Mouse (Mus musculus): ENCODE measurements around the gene Sept6.

Gene Sept6

DNA sequence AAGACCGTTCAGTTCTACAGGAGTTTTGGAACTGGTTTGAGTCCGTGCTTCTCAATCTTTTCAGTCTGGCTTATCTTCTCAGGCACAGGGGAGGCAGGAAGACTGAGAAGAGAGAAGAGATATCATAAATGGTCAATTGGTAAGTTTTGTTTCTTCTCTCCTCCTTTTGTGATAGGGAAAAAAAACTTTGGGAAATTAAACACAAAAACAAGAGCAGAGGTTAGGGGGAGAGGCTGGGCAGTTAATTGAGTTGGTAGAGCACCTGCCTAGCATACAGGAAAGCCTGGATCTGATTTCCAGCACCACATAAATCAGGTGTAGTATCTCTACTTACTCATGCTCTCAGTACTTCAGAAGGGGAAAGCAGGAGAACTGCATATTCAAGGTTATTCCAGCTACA lies at the start of gene Sept6:
Sept6 (minus strand) TSS at position 101 of the 400 bp plus-strand sequence.
- no peak for DNase-seq (ENCODE audit: low spot score in 2 of 2)

DNA sequence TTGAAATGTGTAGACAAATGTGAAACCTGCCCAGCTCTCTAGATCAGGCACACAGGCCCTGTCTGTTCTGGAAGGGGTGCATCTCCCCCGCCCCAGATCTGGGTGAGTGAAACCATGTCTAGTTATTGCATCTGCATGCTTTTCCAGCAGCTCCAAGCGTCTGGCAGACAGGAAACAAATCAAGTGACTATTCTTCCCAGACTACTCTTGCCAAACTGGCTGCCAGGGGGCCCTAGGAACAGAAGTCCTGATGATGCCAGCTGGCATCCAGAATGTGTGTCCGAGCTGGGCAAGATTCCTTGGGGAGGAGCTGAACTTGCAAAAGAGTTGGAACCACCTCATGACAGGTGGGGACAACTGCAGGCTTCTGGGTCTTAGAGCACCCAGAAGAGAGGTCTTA lies 36.8 kb upstream of the Sept6 start:
- DNase-seq (ENCODE audit: low spot score in 2 of 2): no peak

DNA sequence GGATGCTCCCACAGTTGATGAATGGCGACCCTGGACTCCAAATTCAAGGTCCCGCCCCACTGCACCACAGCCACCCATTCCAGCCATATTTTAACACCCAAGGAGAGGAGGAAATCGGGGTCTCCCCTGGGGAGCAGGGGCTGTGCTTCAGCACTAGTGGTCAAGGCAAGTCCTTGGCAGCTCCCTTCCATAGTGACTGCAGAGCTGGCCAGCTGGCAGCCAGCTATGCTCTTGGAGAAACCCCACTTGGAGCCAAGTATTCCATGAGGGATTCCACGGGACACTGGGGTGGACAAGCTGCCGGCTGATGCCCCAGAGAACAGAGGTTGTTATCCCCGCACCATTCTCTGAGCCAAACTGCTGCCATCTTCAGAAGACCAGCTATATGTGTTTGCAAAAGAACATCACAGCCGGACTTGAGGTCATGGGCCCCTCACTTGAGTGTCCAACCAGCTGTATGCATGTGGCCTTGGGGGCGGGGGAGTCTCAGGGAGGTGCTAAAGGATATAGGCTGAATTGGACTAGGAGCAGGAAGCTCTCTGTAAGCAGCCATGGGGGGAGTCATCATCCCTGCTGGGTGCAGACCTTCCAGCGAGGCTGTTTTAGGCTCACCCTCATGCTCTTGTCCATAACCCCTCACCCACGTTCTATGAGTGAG lies 32.2 kb upstream of the Sept6 start:
- no peak for DNase-seq (ENCODE audit: low spot score in 2 of 2)

DNA sequence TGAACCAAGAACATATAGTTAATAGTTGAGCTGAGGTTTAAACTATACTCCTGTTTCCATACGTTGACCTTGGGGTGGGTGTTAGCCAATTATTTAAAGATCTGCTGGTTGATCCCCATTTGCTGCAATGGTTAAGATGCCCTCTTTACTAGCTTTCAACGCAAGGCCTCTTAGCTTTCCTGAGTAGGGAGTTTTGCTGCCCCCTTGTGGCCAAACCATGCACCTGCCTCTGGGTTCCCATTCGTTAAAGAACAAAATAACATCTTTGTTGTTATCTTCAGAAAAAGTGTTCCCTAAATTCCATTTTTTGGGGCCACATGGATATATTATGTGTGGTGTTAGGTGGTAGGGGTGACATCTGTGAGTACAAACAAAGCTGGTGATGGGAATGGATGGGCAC lies 31.1 kb upstream of the Sept6 start:
- DNase-seq (ENCODE audit: low spot score in 2 of 2): peak; percentile 32 to 60

DNA sequence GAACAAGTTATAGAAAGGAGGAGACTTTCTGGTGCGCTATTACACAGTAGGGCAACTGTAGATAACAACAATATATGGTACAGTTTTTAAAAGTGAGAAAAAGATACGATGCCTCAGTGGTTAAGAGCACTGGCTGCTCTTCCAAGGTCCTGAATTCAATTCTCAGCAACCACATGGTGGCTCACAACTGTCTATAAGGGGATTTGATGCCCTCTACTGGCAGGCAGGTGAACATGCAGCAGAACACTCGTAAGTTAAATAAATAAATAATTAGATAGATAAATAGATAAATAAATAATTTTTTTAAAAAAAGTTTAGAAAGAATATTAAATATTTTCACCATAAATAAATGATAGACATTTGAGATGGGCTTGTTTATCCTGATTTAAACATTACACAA lies 27.5 kb upstream of the Sept6 start:
- no peak for DNase-seq (ENCODE audit: low spot score in 2 of 2)

DNA sequence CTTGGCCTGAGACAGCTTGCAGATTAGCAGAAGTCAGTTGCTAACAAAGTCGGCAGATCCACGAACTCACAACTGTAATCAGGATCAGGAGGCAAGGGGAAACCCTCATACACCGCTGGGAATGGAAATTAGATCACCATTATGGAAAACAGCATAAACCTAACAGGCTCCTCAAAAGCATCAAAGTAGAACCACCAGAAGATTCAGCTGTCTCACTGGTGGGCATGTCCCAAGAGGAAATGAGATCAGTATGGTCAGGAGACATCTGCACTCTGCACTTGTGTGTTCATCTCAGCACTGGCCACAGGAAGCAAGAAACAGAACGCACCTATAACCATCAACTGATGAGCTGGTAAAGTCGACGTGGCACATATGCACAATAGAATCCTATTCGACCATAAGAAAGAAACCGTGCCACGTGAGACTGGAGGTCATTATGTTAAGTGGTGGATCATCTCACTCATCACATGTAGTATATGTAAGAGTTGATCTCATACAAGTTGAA lies 26.6 kb upstream of the Sept6 start:
- DNase-seq (ENCODE audit: low spot score in 2 of 2): no peak

DNA sequence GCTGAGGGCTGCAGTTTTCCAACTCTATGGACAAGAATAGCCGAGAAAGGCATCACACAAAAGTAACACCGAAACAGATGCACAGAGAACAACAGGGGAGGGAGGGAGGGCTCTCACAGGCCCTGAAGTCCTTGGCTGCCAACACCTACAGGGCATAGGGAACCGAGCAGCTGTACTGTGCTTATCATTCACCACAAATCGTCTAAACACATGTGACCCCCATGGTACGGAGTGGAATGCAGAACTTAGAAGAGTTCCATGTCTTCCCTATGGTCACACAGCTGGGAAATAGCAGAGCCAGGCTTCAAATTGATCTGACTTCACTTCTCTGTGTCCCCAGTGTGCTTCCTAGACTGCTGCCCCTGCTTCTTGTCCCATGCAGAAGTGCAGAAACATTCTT lies 22.3 kb upstream of the Sept6 start:
- DNase-seq (ENCODE audit: low spot score in 2 of 2): no peak

DNA sequence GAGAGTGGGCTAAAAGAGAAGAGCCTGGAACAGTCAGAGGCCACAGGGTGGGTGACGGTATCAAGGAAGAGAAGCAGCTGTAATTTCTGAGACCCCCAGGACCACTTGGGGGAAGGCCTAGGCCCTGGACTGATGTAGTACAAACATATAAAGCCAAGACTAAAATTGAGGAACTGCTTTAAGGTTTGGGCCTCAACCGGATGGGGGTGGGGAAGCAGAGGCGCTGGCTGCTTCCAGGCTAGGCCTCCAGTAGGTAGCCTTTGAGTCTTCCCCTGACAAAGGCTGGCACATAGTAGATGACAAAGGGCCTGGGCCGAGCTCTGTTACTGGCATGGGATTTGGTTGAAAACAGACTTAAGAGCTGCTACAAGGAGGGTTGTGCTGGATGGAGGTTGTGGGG lies 555 bp downstream of the Sept6 start:
- no peak for DNase-seq (ENCODE audit: low spot score in 2 of 2)

- no peak for DNase-seq (ENCODE audit: low spot score in 2 of 2)
Observed at GRCm38 (mm10) chrX:36989752-36990404, 1.7 kb downstream of the Sept6 start.

DNA sequence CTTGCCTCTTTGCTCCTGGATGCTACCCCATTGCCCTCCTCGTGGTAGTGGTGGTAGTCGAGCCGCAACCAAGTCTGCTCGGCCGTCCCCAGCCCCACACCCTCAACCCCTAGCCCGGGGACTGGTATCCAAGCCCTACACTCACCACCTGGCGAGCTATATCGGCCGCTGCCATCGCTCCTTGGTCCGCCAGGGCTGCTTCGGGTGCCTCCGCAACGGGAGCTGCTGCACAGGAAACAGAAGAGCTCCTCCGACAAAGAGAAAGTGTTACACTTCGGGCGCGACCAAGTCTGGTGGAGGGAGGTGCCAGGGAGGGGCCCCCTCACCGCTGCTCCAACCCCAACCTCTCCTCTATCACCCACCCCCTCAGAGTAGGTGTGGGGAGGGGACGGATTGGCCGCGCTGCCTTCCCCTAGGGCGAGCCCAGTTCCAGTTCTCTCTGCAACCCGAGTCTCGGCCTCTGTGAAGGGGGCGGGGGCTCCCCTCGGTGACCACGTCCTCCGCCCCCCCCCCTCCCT lies 2.3 kb downstream of the Sept6 start:
- peak; percentile 23 to 30 for DNase-seq (ENCODE audit: low spot score in 2 of 2)

DNA sequence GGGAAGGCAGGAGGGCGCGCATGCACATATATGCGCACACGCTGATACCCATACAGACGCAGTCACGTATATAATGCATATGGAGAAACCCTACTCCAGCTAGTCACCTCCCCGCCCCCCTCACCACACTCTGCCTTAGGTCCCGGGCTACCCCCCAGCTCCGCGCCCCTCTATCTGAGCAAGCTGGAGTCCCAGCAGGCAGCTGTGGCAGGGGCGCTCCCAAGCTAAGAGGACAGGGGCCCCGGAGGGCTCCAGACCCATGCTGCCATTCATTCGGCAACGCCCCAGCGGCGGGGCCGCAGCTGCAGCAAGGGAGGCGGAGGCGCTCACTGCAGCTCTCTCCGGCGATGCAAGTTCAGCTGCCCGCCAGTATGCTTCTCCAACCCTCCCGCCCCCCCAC lies 2.8 kb downstream of the Sept6 start:
- DNase-seq (ENCODE audit: low spot score in 2 of 2): no peak

- no peak for DNase-seq (ENCODE audit: low spot score in 2 of 2)
Observed at GRCm38 (mm10) chrX:36987851-36988250, 3.7 kb downstream of the Sept6 start.

DNA sequence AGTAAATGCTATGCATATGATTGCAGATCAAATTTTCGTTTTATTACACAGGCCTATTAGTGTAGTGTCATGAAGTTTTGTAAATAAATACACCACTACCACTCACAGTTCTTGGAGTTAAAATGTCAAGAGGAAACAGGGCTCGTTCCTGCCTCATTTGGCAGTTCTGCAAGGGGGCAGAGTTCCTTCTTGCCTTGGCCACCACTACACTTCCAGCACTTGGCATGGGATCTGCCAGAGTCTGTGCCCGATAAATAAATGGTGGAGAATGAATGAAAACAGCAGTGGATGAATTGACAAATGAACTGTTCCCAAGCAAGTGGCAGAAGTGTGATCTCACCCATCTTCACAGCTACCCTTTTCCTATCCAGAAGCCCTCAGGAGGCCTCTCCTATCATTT lies 6.6 kb downstream of the Sept6 start:
- no peak for DNase-seq (ENCODE audit: low spot score in 2 of 2)

DNA sequence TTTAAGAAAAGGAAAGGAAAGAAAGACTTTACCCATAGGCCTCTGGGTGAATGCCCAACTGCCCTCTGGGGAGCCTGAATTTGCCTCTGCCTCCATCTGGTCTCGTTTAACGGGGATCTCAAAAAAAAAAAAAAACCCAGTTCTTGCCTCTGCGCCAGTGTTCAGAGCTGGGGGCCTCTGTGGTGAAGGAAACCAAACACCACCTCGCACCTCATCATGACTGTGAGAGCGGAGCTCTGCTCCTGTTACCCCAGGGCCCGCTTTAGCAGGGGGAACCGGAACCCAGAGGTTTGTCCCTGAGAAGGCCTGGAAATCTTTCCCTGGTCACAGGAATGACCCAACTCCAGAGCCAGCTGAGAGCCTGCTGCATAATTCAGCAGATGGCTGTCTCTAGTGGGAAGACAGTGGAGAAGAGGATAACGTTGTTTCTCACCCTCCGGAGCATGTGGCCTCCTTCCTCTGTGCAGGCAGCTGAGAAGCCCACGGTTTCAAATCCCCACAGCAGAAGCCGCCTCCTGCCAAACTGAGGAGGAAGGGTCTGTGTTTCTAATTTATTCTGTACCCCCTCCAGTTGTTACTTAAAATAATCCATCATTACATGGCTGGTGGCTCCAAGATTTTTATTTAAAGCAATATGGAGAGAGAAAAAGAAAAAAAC lies 7.8 kb downstream of the Sept6 start:
- DNase-seq (ENCODE audit: low spot score in 2 of 2): peak in 1 of 2 experiments; percentile 30

DNA sequence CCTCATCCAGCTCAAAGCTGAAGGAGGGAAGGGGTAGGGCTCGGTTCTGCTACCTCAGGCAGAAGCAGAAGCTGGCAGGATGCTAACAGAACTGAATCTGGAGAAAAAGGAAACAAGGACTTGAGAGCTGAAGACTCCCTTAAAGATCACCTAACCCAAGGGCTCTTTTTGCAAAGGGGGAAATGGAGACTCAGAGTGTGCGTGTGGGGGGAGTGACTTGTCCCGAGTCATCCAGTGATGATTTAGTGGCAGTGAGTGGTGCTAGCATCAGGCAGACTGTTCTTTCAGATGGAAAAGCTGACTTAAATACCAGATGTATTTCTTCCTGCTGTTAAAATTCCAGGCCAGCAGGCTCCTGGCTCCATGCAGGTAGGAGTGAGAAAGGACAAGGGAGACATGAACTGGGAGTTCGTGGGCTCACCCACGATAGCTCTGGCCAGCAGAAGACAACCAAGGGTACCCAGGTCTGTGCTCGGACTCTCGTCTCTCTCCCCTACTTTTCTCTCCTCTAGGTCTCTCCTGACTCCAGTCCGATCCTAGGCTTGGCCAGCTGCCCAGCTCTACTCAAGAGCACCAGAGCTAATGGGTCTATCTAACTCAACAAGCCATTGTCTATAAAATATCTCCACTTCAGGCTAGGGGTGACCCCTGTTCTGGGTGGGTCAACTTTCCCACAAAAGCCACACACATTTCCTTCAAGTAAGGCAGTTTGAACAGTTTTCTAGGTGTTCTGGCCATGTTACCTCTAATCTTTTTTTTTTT lies 8.5 kb downstream of the Sept6 start:
- no peak for DNase-seq (ENCODE audit: low spot score in 2 of 2)

GRCm38 (mm10) chrX:36980563-36981187 lies 10.9 kb downstream of the Sept6 start:
- no peak for DNase-seq (ENCODE audit: low spot score in 2 of 2)

DNA sequence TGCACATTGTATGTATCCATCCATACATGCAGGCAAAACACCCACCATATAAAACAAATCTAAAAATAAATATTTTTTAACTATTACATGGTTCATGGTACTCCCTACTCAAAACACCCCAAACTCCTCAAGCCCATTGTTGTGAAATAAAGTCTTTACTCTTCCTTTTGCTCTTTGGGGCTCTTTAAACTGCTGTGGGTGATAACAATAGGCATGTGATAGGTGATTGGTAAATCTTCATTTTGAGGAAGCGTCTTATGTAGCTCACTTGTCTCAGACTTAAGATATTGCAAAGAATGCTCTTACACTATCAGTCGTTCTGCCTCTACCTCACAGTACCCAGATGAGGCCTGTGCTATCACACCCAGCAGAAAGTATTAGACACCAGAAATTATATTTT lies 13.7 kb downstream of the Sept6 start:
- no peak for DNase-seq (ENCODE audit: low spot score in 2 of 2)

DNA sequence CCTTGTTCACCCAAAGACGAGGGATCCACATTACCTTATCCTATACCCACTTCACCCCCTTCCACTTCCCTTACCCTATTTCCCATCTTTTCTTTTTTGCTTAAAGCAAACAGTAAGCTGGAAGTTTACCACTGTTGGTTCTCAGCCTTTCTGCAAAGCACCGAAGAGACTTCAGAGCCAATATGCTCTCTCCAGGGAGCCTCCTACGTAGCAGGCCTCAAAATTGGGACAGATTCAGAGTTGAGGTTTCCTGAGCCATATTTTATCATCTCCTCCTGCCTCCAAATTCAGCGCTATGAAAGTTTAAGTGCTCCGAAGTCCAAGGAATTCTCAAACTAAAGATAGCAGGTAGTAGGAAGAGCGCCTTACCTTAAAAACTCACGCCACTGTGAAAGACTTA lies 14.6 kb downstream of the Sept6 start:
- no peak for DNase-seq (ENCODE audit: low spot score in 2 of 2)

- no peak for DNase-seq (ENCODE audit: low spot score in 2 of 2)
Observed at GRCm38 (mm10) chrX:36976272-36976671, 15.3 kb downstream of the Sept6 start.

DNA sequence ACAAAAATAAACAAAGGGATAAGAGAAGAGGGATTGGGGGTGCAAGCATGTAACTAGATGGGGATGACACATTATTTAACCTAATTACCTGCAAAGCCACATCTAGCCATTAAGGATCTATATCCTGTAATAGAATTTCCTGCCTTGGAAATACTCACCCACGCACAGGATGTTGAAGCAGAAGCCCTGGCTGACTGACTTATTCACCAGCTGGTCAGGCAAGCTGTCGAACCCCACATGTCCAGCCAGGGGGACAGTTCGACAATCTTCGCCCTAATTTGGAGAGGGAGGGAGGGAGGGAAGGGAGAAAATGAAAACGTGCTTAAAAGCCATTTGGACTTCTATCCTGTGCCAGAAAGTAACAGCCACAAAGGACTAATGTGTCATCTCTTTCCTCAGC lies 16.7 kb downstream of the Sept6 start:
- DNase-seq (ENCODE audit: low spot score in 2 of 2): no peak

GRCm38 (mm10) chrX:36972951-36973471 lies 18.6 kb downstream of the Sept6 start:
- DNase-seq (ENCODE audit: low spot score in 2 of 2): no peak
